Mouse (Mus musculus) lung, adult 2 months (tissue): ENCODE data around the gene Tmem144. TPM values are rescaled to one million over a fixed set of nuclear protein-coding genes. Genes with fewer than 3 reads are reported as not detected.
A peak's percentile ranks its signal among the peaks of the same experiment; 100 is the strongest.

Experiments
- DNase-seq: peaks from one replicate; pipeline ENCODE4 v3.0.0; 2022
- H3K4me1 ChIP-seq: fragments of 200-500 bp; 2 replicates; pipeline ENCODE4 v1.6.1; 2011; ENCODE audit warnings: low read length; ENCODE audit not compliant: control insufficient read depth, insufficient read depth
- H3K4me3 ChIP-seq: fragments of 200-500 bp; replicated peaks from 2 replicates; pipeline ENCODE3; 2011; ENCODE audit warnings: low read depth, mild to moderate bottlenecking, control low read depth, low read length; ENCODE audit errors: extremely low read depth
- CTCF ChIP-seq: fragments of 200-500 bp; IDR thresholded peaks from 2 replicates; pipeline ENCODE4 v1.5.1; 2011; ENCODE audit warnings: mild to moderate bottlenecking, low read length, control low read depth; ENCODE audit not compliant: insufficient read depth
- POLR2A ChIP-seq: fragments of 200-500 bp; IDR thresholded peaks from 2 replicates; pipeline ENCODE4 v1.6.1; 2011; ENCODE audit warnings: low read depth, mild to moderate bottlenecking, control low read depth, low read length, borderline replicate concordance; ENCODE audit errors: extremely low read depth
- WGBS: fragments of 180-500 bp; shearing (Covaris S2); methylation state at CpG from one replicate; pipeline ENCODE4 v1.1.7; 2018; 5-methylcytosine and 5-hydroxymethylcytosine counted together
- polyA plus RNA-seq: library from polyadenylated mRNA; depleted of rRNA; stranded (reverse); fragments of >200 nt; gene quantifications from 2 replicates; pipeline ENCODE4 v1.2.3, GENCODE M21; 2012; rRNA removed

The Tmem144 gene
- polyA plus RNA-seq, result 0.92 and 1.9 TPM in 2 replicates

GRCm38 (mm10) chr3:79852654-79853166 lies at the start of gene Tmem144:
Tmem144 (minus strand) TSS chr3:79852773.
- Histone ChIP-seq H3K4me1 (peaks cover 8% of the 10 kb centered on the region), H3K4me3 (no peak within 1 kb of the TSS)
- no peak for DNase-seq
- WGBS, result 45% methylated on average over 8 of the region's 8 CpGs
- TF ChIP-seq POLR2A (0 out of 2 replicates have a peak, but pooled peaks have one; percentile 17), CTCF (no peak)

GRCm38 (mm10) chr3:79901734-79902133 lies 49.2 kb upstream of the Tmem144 start:
- TF ChIP-seq CTCF (no peak), POLR2A (no peak)
- no peak overlapping the region for H3K4me3 ChIP-seq
- peaks cover 37% of the 10 kb centered on the region for H3K4me1 ChIP-seq
- DNase-seq, result no peak
- WGBS, result 58% methylated on average over 4 of the region's 4 CpGs

GRCm38 (mm10) chr3:79901321-79901720 lies 48.7 kb upstream of the Tmem144 start:
- Histone ChIP-seq H3K4me1 (peaks cover 35% of the 10 kb centered on the region), H3K4me3 (no peak overlapping the region)
- no peak for TF ChIP-seq CTCF
- no peak for TF ChIP-seq POLR2A
- WGBS, result 82% methylated on average over 6 of the region's 6 CpGs
- no peak for DNase-seq

- DNase-seq, result no peak
- Histone ChIP-seq H3K4me1 (peaks cover 35% of the 10 kb centered on the region), H3K4me3 (no peak overlapping the region)
- 92% methylated on average over 2 of the region's 2 CpGs for WGBS
- TF ChIP-seq CTCF, result no peak
- TF ChIP-seq POLR2A, result no peak
Observed at GRCm38 (mm10) chr3:79900502-79900901, 47.9 kb upstream of the Tmem144 start.

GRCm38 (mm10) chr3:79899906-79900305 lies 47.3 kb upstream of the Tmem144 start:
- WGBS, result 78% methylated on average over 9 of the region's 9 CpGs
- Histone ChIP-seq H3K4me1 (peaks cover 35% of the 10 kb centered on the region), H3K4me3 (no peak overlapping the region)
- TF ChIP-seq POLR2A (no peak), CTCF (no peak)
- DNase-seq, result no peak

GRCm38 (mm10) chr3:79898514-79898913 lies 45.9 kb upstream of the Tmem144 start:
- Histone ChIP-seq H3K4me3 (no peak overlapping the region), H3K4me1 (peaks cover 24% of the 10 kb centered on the region)
- no peak for DNase-seq
- TF ChIP-seq POLR2A (no peak), CTCF (no peak)

- TF ChIP-seq POLR2A, result no peak
- no peak for TF ChIP-seq CTCF
- Histone ChIP-seq H3K4me1 (peaks cover 22% of the 10 kb centered on the region), H3K4me3 (no peak overlapping the region)
- no peak for DNase-seq
- 52% methylated on average over 13 of the region's 13 CpGs for WGBS
Observed at GRCm38 (mm10) chr3:79897534-79898370, 45.2 kb upstream of the Tmem144 start.

GRCm38 (mm10) chr3:79887966-79888365 lies 35.4 kb upstream of the Tmem144 start:
- Histone ChIP-seq H3K4me1 (peaks cover 6% of the 10 kb centered on the region), H3K4me3 (peak overlapping the region; percentile 60)
- DNase-seq, result no peak
- TF ChIP-seq POLR2A (no peak), CTCF (no peak)
- WGBS, result 28% methylated on average over 2 of the region's 2 CpGs

- 33% methylated on average over 8 of the region's 8 CpGs for WGBS
- DNase-seq, result no peak
Observed at GRCm38 (mm10) chr3:79887161-79887855, 34.7 kb upstream of the Tmem144 start.

More at GRCm38 (mm10) chr3:79887161-79887855, 34.7 kb upstream of the Tmem144 start:
- TF ChIP-seq POLR2A (no peak), CTCF (no peak)
- peaks cover 6% of the 10 kb centered on the region for H3K4me1 ChIP-seq
- H3K4me3 ChIP-seq, result peak overlapping the region; percentile 77
